Mouse (Mus musculus) midbrain, embryonic 15.5 days (tissue): ENCODE data around the gene Klhdc4. TPM values are rescaled to one million over a fixed set of nuclear protein-coding genes. Genes with fewer than 3 reads are reported as not detected.

Source experiments
- ATAC-seq: fragments of 200-750 bp; cut with Nextera tagmentation; replicated peaks from 2 replicates; pipeline ENCODE4 v1.8.0; 2017; ENCODE audit warnings: moderate TSS enrichment
- H3K27ac ChIP-seq: fragments of 300-500 bp; sonication (generic); 2 replicates; pipeline ENCODE4 v1.5.1; 2015; ENCODE audit warnings: mild to moderate bottlenecking, inconsistent platforms
- H3K27me3 ChIP-seq: fragments of 300-500 bp; sonication (generic); replicated peaks from 2 replicates; pipeline ENCODE4 v1.6.1; 2015; ENCODE audit warnings: inconsistent platforms
- H3K36me3 ChIP-seq: fragments of 300-500 bp; sonication (generic); replicated peaks from 2 replicates; pipeline ENCODE4 v1.6.1; 2015; ENCODE audit warnings: inconsistent platforms
- H3K4me1 ChIP-seq: fragments of 300-500 bp; sonication (generic); 2 replicates; pipeline ENCODE4 v1.6.1; 2015; ENCODE audit warnings: inconsistent platforms
- H3K4me2 ChIP-seq: fragments of 300-500 bp; sonication (generic); 2 replicates; pipeline ENCODE4 v1.6.1; 2015; ENCODE audit warnings: inconsistent platforms, mild to moderate bottlenecking, moderate library complexity
- H3K4me3 ChIP-seq: fragments of 300-500 bp; sonication (generic); 2 replicates; pipeline ENCODE4 v1.5.1; 2015; ENCODE audit warnings: mild to moderate bottlenecking, inconsistent platforms
- H3K9ac ChIP-seq: fragments of 300-500 bp; sonication (generic); 2 replicates; pipeline ENCODE4 v1.6.1; 2015; ENCODE audit warnings: mild to moderate bottlenecking, inconsistent platforms
- H3K9me3 ChIP-seq: fragments of 300-500 bp; sonication (generic); 2 replicates; pipeline ENCODE4 v1.6.1; 2016; ENCODE audit warnings: inconsistent platforms
- WGBS: fragments of 180-500 bp; shearing (Covaris S2); methylation state at CpG from one replicate; pipeline ENCODE4 v1.1.7; 2015; ENCODE audit warnings: mixed read lengths; 5-methylcytosine and 5-hydroxymethylcytosine counted together
- polyA plus RNA-seq: library from polyadenylated mRNA; unstranded; fragments of >200 nt; fragmentation: Nextera tagmentation; extraction: Ambion mirVana; gene quantifications from 2 replicates; pipeline ENCODE4 v1.2.1, GENCODE M21; 2015

The Klhdc4 gene
- polyA plus RNA-seq, 1 experiment from 2014 or later = 52.3 TPM

GRCm38 (mm10) chr8:121762999-121763699 is 66.2 kb downstream of the Klhdc4 start:
- WGBS = 45% methylated on average over 7 of the region's 7 CpGs

GRCm38 (mm10) chr8:121761480-121761879 is 67.9 kb downstream of the Klhdc4 start:
- H3K4me2 ChIP-seq = no peak overlapping the region
- 35% methylated on average over 10 of the region's 10 CpGs for WGBS
- no peak for ATAC-seq

More at GRCm38 (mm10) chr8:121762999-121763699, 66.2 kb downstream of the Klhdc4 start:
- Histone ChIP-seq H3K9ac (no peak overlapping the region), H3K36me3 (no peaks in the 10 kb centered on the region), H3K27me3 (no peaks in the 10 kb centered on the region), H3K4me3 (no peak overlapping the region), H3K27ac (no peak overlapping the region), H3K4me1 (0 out of 2 replicates have a peak, but pooled peaks cover 5% of the 10 kb centered on the region), H3K9me3 (no peaks in the 10 kb centered on the region), H3K4me2 (no peak overlapping the region)
- no peak for ATAC-seq

GRCm38 (mm10) chr8:121760484-121760883 is 68.9 kb downstream of the Klhdc4 start:
- no peaks in the 10 kb centered on the region for H3K9me3 ChIP-seq
- H3K36me3 ChIP-seq = no peaks in the 10 kb centered on the region
- ATAC-seq = no peak
- H3K27ac ChIP-seq = no peak overlapping the region
- 78% methylated on average over 7 of the region's 7 CpGs for WGBS
- H3K4me1 ChIP-seq = 0 out of 2 replicates have a peak, but pooled peaks cover 5% of the 10 kb centered on the region
- no peaks in the 10 kb centered on the region for H3K27me3 ChIP-seq
- no peak overlapping the region for H3K4me3 ChIP-seq
- H3K4me2 ChIP-seq = no peak overlapping the region
- no peak overlapping the region for H3K9ac ChIP-seq

More at GRCm38 (mm10) chr8:121761480-121761879, 67.9 kb downstream of the Klhdc4 start:
- Histone ChIP-seq H3K4me3 (no peak overlapping the region), H3K9ac (no peak overlapping the region), H3K27ac (no peak overlapping the region), H3K36me3 (no peaks in the 10 kb centered on the region), H3K9me3 (no peaks in the 10 kb centered on the region), H3K4me1 (0 out of 2 replicates have a peak, but pooled peaks cover 5% of the 10 kb centered on the region), H3K27me3 (no peaks in the 10 kb centered on the region)

- ATAC-seq = no peak
- H3K4me3 ChIP-seq = no peak overlapping the region
- 84% methylated on average over 12 of the region's 12 CpGs for WGBS
- H3K27ac ChIP-seq = no peak overlapping the region
- 0 out of 2 replicates have a peak, but pooled peaks cover 2% of the 10 kb centered on the region for H3K36me3 ChIP-seq
- H3K4me2 ChIP-seq = no peak overlapping the region
- 0 out of 2 replicates have a peak, but pooled peaks cover 2% of the 10 kb centered on the region for H3K4me1 ChIP-seq
- no peaks in the 10 kb centered on the region for H3K27me3 ChIP-seq
- no peaks in the 10 kb centered on the region for H3K9me3 ChIP-seq
- H3K9ac ChIP-seq = no peak overlapping the region
Measured at GRCm38 (mm10) chr8:121758470-121758869, 70.9 kb downstream of the Klhdc4 start.

GRCm38 (mm10) chr8:121751407-121751806 is 78.0 kb downstream of the Klhdc4 start:
- Histone ChIP-seq H3K9ac (no peak overlapping the region), H3K4me1 (no peaks in the 10 kb centered on the region), H3K4me3 (no peak overlapping the region), H3K27me3 (no peaks in the 10 kb centered on the region), H3K4me2 (no peak overlapping the region), H3K27ac (no peak overlapping the region), H3K9me3 (no peaks in the 10 kb centered on the region), H3K36me3 (0 out of 2 replicates have a peak, but pooled peaks cover 6% of the 10 kb centered on the region)
- ATAC-seq = no peak
- WGBS = 25% methylated on average over 3 of the region's 3 CpGs

GRCm38 (mm10) chr8:121750512-121750911 is 78.9 kb downstream of the Klhdc4 start:
- H3K9ac ChIP-seq = no peak overlapping the region
- no peak overlapping the region for H3K27ac ChIP-seq
- no peaks in the 10 kb centered on the region for H3K9me3 ChIP-seq
- WGBS = 41% methylated on average over 3 of the region's 3 CpGs
- no peaks in the 10 kb centered on the region for H3K4me1 ChIP-seq
- ATAC-seq = no peak
- 0 out of 2 replicates have a peak, but pooled peaks cover 6% of the 10 kb centered on the region for H3K36me3 ChIP-seq
- H3K4me3 ChIP-seq = no peak overlapping the region
- no peaks in the 10 kb centered on the region for H3K27me3 ChIP-seq
- H3K4me2 ChIP-seq = no peak overlapping the region

GRCm38 (mm10) chr8:121749501-121749900 is 79.9 kb downstream of the Klhdc4 start:
- no peaks in the 10 kb centered on the region for H3K4me1 ChIP-seq
- H3K27ac ChIP-seq = no peak overlapping the region
- 0 out of 2 replicates have a peak, but pooled peaks cover 6% of the 10 kb centered on the region for H3K36me3 ChIP-seq
- 83% methylated on average over 9 of the region's 9 CpGs for WGBS
- H3K9me3 ChIP-seq = no peaks in the 10 kb centered on the region
- H3K27me3 ChIP-seq = no peaks in the 10 kb centered on the region
- no peak overlapping the region for H3K9ac ChIP-seq
- ATAC-seq = no peak
- no peak overlapping the region for H3K4me2 ChIP-seq
- no peak overlapping the region for H3K4me3 ChIP-seq

Other genes with a start within 250 kb of the Klhdc4 start
- gene Map1lc3b, start 239.2 kb downstream of the Klhdc4 start, polyA plus RNA-seq = 372 and 386 TPM in 2 replicates
- 25.4 and 28.0 TPM in 2 replicates for gene Zcchc14, start 176.7 kb downstream of the Klhdc4 start, polyA plus RNA-seq
- 111 and 114 TPM in 2 replicates for gene Jph3, start 99.9 kb downstream of the Klhdc4 start, polyA plus RNA-seq
- 55.5 and 58.3 TPM in 2 replicates for gene Slc7a5, start 78.1 kb upstream of the Klhdc4 start, polyA plus RNA-seq
- gene Car5a, start 115.3 kb upstream of the Klhdc4 start, polyA plus RNA-seq = 0.36 and 0.41 TPM in 2 replicates
- 54.6 and 61.9 TPM in 2 replicates for gene Banp, start 120.2 kb upstream of the Klhdc4 start, polyA plus RNA-seq